ENCODE assay signal across 9 mouse cellular contexts in the genomic region with DNA sequence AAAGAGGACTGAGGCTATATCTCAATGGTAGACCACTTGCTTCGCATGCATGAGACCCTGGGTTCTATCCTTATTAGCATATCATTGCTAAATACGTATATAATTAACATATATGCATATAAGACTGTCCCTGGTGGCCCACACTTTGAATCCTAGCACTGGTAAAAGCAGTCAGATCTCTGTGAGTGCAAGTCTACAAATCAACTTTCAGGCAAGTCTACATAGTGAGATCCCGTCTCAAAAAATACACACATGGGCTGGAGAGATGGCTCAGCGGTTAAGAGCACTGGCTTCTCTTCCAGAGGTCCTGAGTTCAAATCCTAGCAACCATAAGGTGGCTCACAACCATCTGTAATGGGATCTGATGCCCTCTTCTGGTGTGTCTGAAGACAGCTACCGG. TPM values are rescaled to one million over a fixed set of nuclear protein-coding genes. Genes with fewer than 3 reads are reported as not detected.
A peak's percentile ranks its signal among the peaks of the same experiment; 100 is the strongest.
DNase-seq lines count a peak whose midpoint lies in the region; ATAC-seq and TF ChIP-seq lines count a peak whose summit lies in the region.
"Had no signal": no experiment of that assay in that cellular context is flagged by ENCODE, and none has a peak within 500 bp of the region (broad histone marks: within the 10 kb centered on the region; RNA-seq: fewer than 3 reads in every experiment).

No protein-coding gene starts in this region.

- no peak for DNase-seq in heart, postnatal 0 days (ENCODE audit: low spot score)
- no peak for DNase-seq in heart, adult 8-10 months (ENCODE audit: low spot score)
- DNase-seq in 416B (ENCODE audit: low read depth) (peak; percentile 43), MEL-GATA-1-ER (ENCODE audit: extremely low read depth, low read depth) (peak; percentile 35)
- DNase-seq in liver, embryonic 13.5 days = no peak
- no peak for DNase-seq in gastrocnemius, postnatal 4 days (ENCODE audit: low spot score in 2 of 2)
- no peak for DNase-seq in left cerebral cortex, adult 9 months (ENCODE audit: low spot score in 2 of 2)
- no peak for DNase-seq in cerebellum, adult 11 months

- no peak for TF ChIP-seq EP300 in heart, postnatal 0 days (IDR thresholded peaks at IDR 0.05; ENCODE audit: low read depth)

- H3K4me2 ChIP-seq in heart, postnatal 0 days (ENCODE audit: low read depth, low read length) = peak overlapping the region; percentile 64; the same call in 1 of the 2 replicates
- H3K4me2 ChIP-seq in liver, embryonic 13.5 days = peak overlapping the region; percentile 66

- no peak for TF ChIP-seq CTCF in heart, postnatal 0 days (IDR thresholded peaks at IDR 0.05; ENCODE audit: low read depth)

- H3K9ac ChIP-seq in heart, postnatal 0 days (replicated peaks; ENCODE audit: low read depth, low read length) = no peak overlapping the region
- H3K9ac ChIP-seq in liver, embryonic 13.5 days = peak overlapping the region; percentile 61

- H3K27me3 ChIP-seq in heart, postnatal 0 days (ENCODE audit: control insufficient read depth, insufficient read depth, low read length) = no peaks in the 10 kb centered on the region
- 0 out of 2 replicates have a peak, but pooled peaks cover 2% of the 10 kb centered on the region for H3K27me3 ChIP-seq in liver, embryonic 13.5 days

- H3K4me3 ChIP-seq in heart, postnatal 0 days (ENCODE audit: low read depth, low read length) = no peak overlapping the region
- H3K4me3 ChIP-seq in liver, embryonic 13.5 days (replicated peaks) = peak overlapping the region; percentile 21; the same call in 1 of the 2 replicates

- WGBS in heart, postnatal 0 days = 31% methylated on average over 5 of the region's 5 CpGs
- 22% methylated on average over 5 of the region's 5 CpGs for WGBS in liver, embryonic 13.5 days (ENCODE audit: insufficient replicate concordance)

- peak overlapping the region; percentile 100; the same call in 1 of the 2 replicates for H3K27ac ChIP-seq in heart, postnatal 0 days (ENCODE audit: low read depth)
- peak overlapping the region; percentile 100 for H3K27ac ChIP-seq in liver, embryonic 13.5 days

- H3K36me3 ChIP-seq in heart, postnatal 0 days (replicated peaks; ENCODE audit: control insufficient read depth, insufficient read depth, low read length) = no peaks in the 10 kb centered on the region
- H3K36me3 ChIP-seq in liver, embryonic 13.5 days = no peaks in the 10 kb centered on the region

- H3K9me3 ChIP-seq in heart, postnatal 0 days (replicated peaks; ENCODE audit: control insufficient read depth, low read length) = no peaks in the 10 kb centered on the region
- no peaks in the 10 kb centered on the region for H3K9me3 ChIP-seq in liver, embryonic 13.5 days (replicated peaks)

- H3K4me1 ChIP-seq in heart, postnatal 0 days (ENCODE audit: control insufficient read depth, insufficient read depth) = peaks cover 8% of the 10 kb centered on the region
- peaks cover 45% of the 10 kb centered on the region for H3K4me1 ChIP-seq in liver, embryonic 13.5 days (replicated peaks)

- ATAC-seq in heart, postnatal 0 days (ENCODE audit: insufficient read depth, low read depth) = no peak
- ATAC-seq in liver, embryonic 13.5 days (ENCODE audit: low read depth) = no peak

RNA-seq across cellular contexts. Expression of a gene that starts 6.6 kb away (rescaled TPM):
- total RNA-seq in heart, postnatal 0 days (2014; rRNA removed; ENCODE audit: low replicate concordance) = 13.8 and 29.0 TPM in 2 replicates
- 14.5 and 15.4 TPM in 2 replicates for polyA plus RNA-seq in heart, postnatal 0 days (2015; fragmentation: Nextera tagmentation; extraction: Ambion mirVana)
- total RNA-seq in heart, adult 8-10 months (2022) = 10 to 100 TPM; 17.9 to 21.4 (median 19.6) TPM
- 5.6 and 6.1 TPM in 2 replicates for polyA plus RNA-seq in liver, embryonic 13.5 days (2015; fragmentation: Nextera tagmentation; extraction: Ambion mirVana)
- 10 to 100 TPM; 13.4 to 16.8 TPM for total RNA-seq in gastrocnemius, postnatal 4 days (2021)

RNA-seq across cellular contexts. Expression of a gene that starts 15.4 kb away (rescaled TPM):
- total RNA-seq in heart, postnatal 0 days (2014; rRNA removed; ENCODE audit: low replicate concordance) = 66.6 and 68.8 TPM in 2 replicates
- polyA plus RNA-seq in heart, postnatal 0 days (2015; fragmentation: Nextera tagmentation; extraction: Ambion mirVana) = 19.3 and 19.9 TPM in 2 replicates
- total RNA-seq in heart, adult 8-10 months (2022) = 10 to 100 TPM; 31.2 to 43.4 (median 34.1) TPM
- polyA plus RNA-seq in liver, embryonic 13.5 days (2015; fragmentation: Nextera tagmentation; extraction: Ambion mirVana) = 11.1 and 14.5 TPM in 2 replicates
- total RNA-seq in gastrocnemius, postnatal 4 days (2021) = 100 to 1,000 TPM; 170 to 175 TPM

RNA-seq across cellular contexts. Expression of a gene that starts 25.0 kb away (rescaled TPM):
- total RNA-seq in heart, postnatal 0 days (2014; rRNA removed; ENCODE audit: low replicate concordance) = not detected in 2 replicates
- polyA plus RNA-seq in heart, postnatal 0 days (2015; fragmentation: Nextera tagmentation; extraction: Ambion mirVana) = not detected in 2 replicates
- not detected for total RNA-seq in heart, adult 8-10 months (2022)
- polyA plus RNA-seq in liver, embryonic 13.5 days (2015; fragmentation: Nextera tagmentation; extraction: Ambion mirVana) = 0.35 TPM in 1 of 2 replicates, not detected in the other
- not detected for total RNA-seq in gastrocnemius, postnatal 4 days (2021)
- polyA plus RNA-seq: cortical plate, adult 2 months had no signal

Comparison
In these comparisons a context has a peak if more than half of its experiments do, and no peak if none do; other contexts are left out.
1. DNase-seq: peak in 416B (single experiment) and MEL-GATA-1-ER (single experiment); none in heart, postnatal 0 days (single experiment), heart, adult 8-10 months (single experiment), liver, embryonic 13.5 days (single experiment), gastrocnemius, postnatal 4 days (0 of 2), left cerebral cortex, adult 9 months (0 of 2) and cerebellum, adult 11 months (single experiment).